Mouse (Mus musculus): ENCODE results near the gene Coq2. TPM values are rescaled to one million over a fixed set of nuclear protein-coding genes. Genes with fewer than 3 reads are reported as not detected.

Gene Coq2
- total and polyA plus RNA-seq, 3 experiments: 35.4 to 56.1 TPM; not detected in 1

GRCm38 (mm10) chr5:100673745-100674486, 1.0 kb downstream of the Coq2 start:
- TF ChIP-seq EP300 (IDR thresholded peaks at IDR 0.05; ENCODE audit: low read depth in 1 of 2, low read length in 2 of 2): 0 out of 4 replicates have a peak, but pooled peaks of 1 of the 2 experiments have one; percentile 1
- TF ChIP-seq TBP (IDR thresholded peaks at IDR 0.05; ENCODE audit: low read depth, low read length): no peak
- peak; percentile 42; the same call in 1 of the 2 replicates for TF ChIP-seq POLR2AphosphoS2 (IDR thresholded peaks at IDR 0.05; ENCODE audit: low read length)
- peak; percentile 88 for TF ChIP-seq MXI1 (IDR thresholded peaks at IDR 0.05; ENCODE audit: low read depth, low read length)
- no peak for TF ChIP-seq GATA1 (IDR thresholded peaks at IDR 0.05; ENCODE audit: low read depth, low read length)
- peak; percentile 54; the same call in 1 of the 2 replicates for TF ChIP-seq MYC (IDR thresholded peaks at IDR 0.05; ENCODE audit: low read depth, low read length)
- no peak for TF ChIP-seq ZKSCAN1 (IDR thresholded peaks at IDR 0.05; ENCODE audit: low read depth, low read length)
- no peak for TF ChIP-seq CHD2 (IDR thresholded peaks at IDR 0.05; ENCODE audit: low read length)
- peak; percentile 64; the same call in 1 of the 2 replicates for TF ChIP-seq MAX (IDR thresholded peaks at IDR 0.05; ENCODE audit: low read length)
- TF ChIP-seq ZC3H11A (IDR thresholded peaks at IDR 0.05; ENCODE audit: low read depth, low read length): no peak
- TF ChIP-seq MEF2A (IDR thresholded peaks at IDR 0.05; ENCODE audit: extremely low read depth, insufficient replicate concordance, low read depth, low read length, poor library complexity, severe bottlenecking): no peak
- 0 out of 2 replicates have a peak, but pooled peaks have one; percentile 7 for TF ChIP-seq ETS1 (IDR thresholded peaks at IDR 0.05; ENCODE audit: low read depth, low read length)
- TF ChIP-seq POLR2A (IDR thresholded peaks at IDR 0.05; ENCODE audit: control insufficient read depth in 1 of 2, insufficient read depth in 1 of 2, low read depth in 1 of 2, low read length in 2 of 2, poor library complexity in 1 of 2): peak; percentile 68 to 82; a peak in 3 of 4 replicates
- no peak; the same call in 1 of the 2 replicates for TF ChIP-seq MAZ (IDR thresholded peaks at IDR 0.05; ENCODE audit: low read depth, low read length)
- no peak for TF ChIP-seq BHLHE40 (IDR thresholded peaks at IDR 0.05; ENCODE audit: borderline replicate concordance, low read depth, low read length)
- TF ChIP-seq E2F4 (IDR thresholded peaks at IDR 0.05; ENCODE audit: borderline replicate concordance, low read depth, low read length): no peak
- TF ChIP-seq TCF12 (IDR thresholded peaks at IDR 0.05; ENCODE audit: low read depth, low read length): peak; percentile 37; the same call in 1 of the 2 replicates
- no peak for TF ChIP-seq CHD1 (IDR thresholded peaks at IDR 0.05; ENCODE audit: low read depth, low read length)
- no peak for TF ChIP-seq USF1 (IDR thresholded peaks at IDR 0.05; ENCODE audit: low read depth, low read length)
- no peak for TF ChIP-seq CTCF (IDR thresholded peaks at IDR 0.05 in 2 of 3, conservative IDR thresholded peaks at IDR 0.05 in 1 of 3; ENCODE audit: control insufficient read depth in 1 of 3, insufficient read depth in 1 of 3, low read depth in 2 of 3, low read length in 3 of 3, poor library complexity in 1 of 3, severe bottlenecking in 1 of 3)
- TF ChIP-seq GABPA (IDR thresholded peaks at IDR 0.05; ENCODE audit: low read depth, low read length): no peak
- peak; percentile 85 for TF ChIP-seq HCFC1 (IDR thresholded peaks at IDR 0.05; ENCODE audit: low read depth, low read length)
- TF ChIP-seq RCOR1 (IDR thresholded peaks at IDR 0.05; ENCODE audit: low read depth, low read length): no peak
- peak; percentile 84 for TF ChIP-seq NRF1 (IDR thresholded peaks at IDR 0.05; ENCODE audit: insufficient read depth, low read depth, low read length, poor library complexity, severe bottlenecking)
- TF ChIP-seq SMC3 (IDR thresholded peaks at IDR 0.05; ENCODE audit: low read depth, low read length): no peak
- no peak for TF ChIP-seq TAL1 (IDR thresholded peaks at IDR 0.05; ENCODE audit: low read length)
- no peak for TF ChIP-seq UBTF (IDR thresholded peaks at IDR 0.05; ENCODE audit: borderline replicate concordance, insufficient read depth, low read depth, low read length)
- TF ChIP-seq NELFE (IDR thresholded peaks at IDR 0.05; ENCODE audit: low read depth, low read length): peak; percentile 78
- TF ChIP-seq SIN3A (IDR thresholded peaks at IDR 0.05; ENCODE audit: low read length): peak; percentile 83
- no peaks in the 10 kb centered on the region for H3K4me1 ChIP-seq (ENCODE audit: control insufficient read depth in 1 of 2, insufficient read depth in 2 of 2, low read length in 2 of 2)
- no peaks in the 10 kb centered on the region for H3K27me3 ChIP-seq (ENCODE audit: control insufficient read depth in 1 of 2, insufficient read depth in 2 of 2, low read length in 2 of 2)
- peak overlapping the region; percentile 50 for H3K27ac ChIP-seq (ENCODE audit: control insufficient read depth, low read depth, low read length)
- peak overlapping the region; percentile 82 to 94 for H3K4me3 ChIP-seq (ENCODE audit: control insufficient read depth in 1 of 2, insufficient read depth in 1 of 2, low read depth in 2 of 2, low read length in 2 of 2)
- H3K9ac ChIP-seq (ENCODE audit: control insufficient read depth, low read depth, low read length, poor library complexity, severe bottlenecking): peak overlapping the region; percentile 88
- peaks cover 11% of the 10 kb centered on the region for H3K79me2 ChIP-seq (ENCODE audit: control insufficient read depth, insufficient read depth, low read length, poor library complexity)
- peaks cover 0 to 6% of the 10 kb centered on the region in 2 experiments; a peak in 2 of 4 replicates for H3K36me3 ChIP-seq (ENCODE audit: control insufficient read depth in 1 of 2, insufficient read depth in 2 of 2, low read length in 2 of 2)
- peak; percentile 93 for DNase-seq (ENCODE audit: low read depth, low spot score)
- H3K9me3 ChIP-seq (replicated peaks; ENCODE audit: insufficient read depth, low read length): no peaks in the 10 kb centered on the region
